Mouse (Mus musculus) stomach, postnatal 0 days (tissue): Measurements from ENCODE around the gene Slc22a23. TPM values are rescaled to one million over a fixed set of nuclear protein-coding genes. Genes with fewer than 3 reads are reported as not detected.

Experiments
- ATAC-seq: fragments of 200-750 bp; cut with Nextera tagmentation; 2 replicates; pipeline ENCODE4 v1.8.0; 2017; ENCODE audit not compliant: low FRiP score, low TSS enrichment
- DNase-seq: peaks from one replicate; pipeline ENCODE4 v3.0.0-alpha.2; 2016; ENCODE audit warnings: low spot score
- H3K27ac ChIP-seq: fragments of 300-500 bp; sonication (generic); replicated peaks from 2 replicates; pipeline ENCODE4 v1.5.1; 2014; ENCODE audit warnings: mild to moderate bottlenecking, control low read depth
- H3K27me3 ChIP-seq: fragments of 300-500 bp; sonication (generic); 2 replicates; pipeline ENCODE4 v1.6.1; 2014; ENCODE audit warnings: low read length; ENCODE audit not compliant: control insufficient read depth, insufficient read depth
- H3K36me3 ChIP-seq: fragments of 300-500 bp; sonication (generic); 2 replicates; pipeline ENCODE4 v1.6.1; 2014; ENCODE audit warnings: low read length, mixed read lengths; ENCODE audit not compliant: control insufficient read depth, insufficient read depth
- H3K4me1 ChIP-seq: fragments of 300-500 bp; sonication (generic); replicated peaks from 2 replicates; pipeline ENCODE4 v1.6.1; 2014; ENCODE audit warnings: antibody characterized with exemption; ENCODE audit not compliant: control insufficient read depth, insufficient read depth
- H3K4me2 ChIP-seq: fragments of 300-500 bp; sonication (generic); replicated peaks from 2 replicates; pipeline ENCODE4 v1.6.1; 2014; ENCODE audit warnings: low read depth, mild to moderate bottlenecking, control low read depth, moderate library complexity
- H3K4me3 ChIP-seq: fragments of 300-500 bp; sonication (generic); 2 replicates; pipeline ENCODE4 v1.5.1; 2014; ENCODE audit warnings: low read depth, low read length, control low read depth
- H3K9ac ChIP-seq: fragments of 300-500 bp; sonication (generic); 2 replicates; pipeline ENCODE4 v1.6.1; 2014; ENCODE audit warnings: mild to moderate bottlenecking, low read length, control low read depth, mixed read lengths
- H3K9me3 ChIP-seq: fragments of 300-500 bp; sonication (generic); 2 replicates; pipeline ENCODE4 v1.6.1; 2016; ENCODE audit warnings: low read length; ENCODE audit not compliant: control insufficient read depth
- CTCF ChIP-seq: IDR thresholded peaks from 2 replicates; pipeline ENCODE4 v1.5.1; 2016; ENCODE audit warnings: antibody characterized with exemption, low read depth, mild to moderate bottlenecking, moderate library complexity
- EP300 ChIP-seq: optimal IDR thresholded peaks from 2 replicates; pipeline ENCODE3; 2016; ENCODE audit warnings: antibody characterized with exemption
- WGBS: fragments of 180-500 bp; shearing (Covaris S2); extraction: QIAGEN DNeasy Blood & Tissue Kit; methylation state at CpG from one replicate; pipeline ENCODE4 v1.1.7; 2014; 5-methylcytosine and 5-hydroxymethylcytosine counted together
- polyA plus RNA-seq: library from polyadenylated mRNA; unstranded; fragments of >200 nt; fragmentation: Nextera tagmentation; extraction: Ambion mirVana; gene quantifications from 2 replicates; pipeline ENCODE4 v1.2.1, GENCODE M21; 2015

Slc22a23 gene
- polyA plus RNA-seq, 1 experiment from 2014 or later, result 6.9 TPM

DNA sequence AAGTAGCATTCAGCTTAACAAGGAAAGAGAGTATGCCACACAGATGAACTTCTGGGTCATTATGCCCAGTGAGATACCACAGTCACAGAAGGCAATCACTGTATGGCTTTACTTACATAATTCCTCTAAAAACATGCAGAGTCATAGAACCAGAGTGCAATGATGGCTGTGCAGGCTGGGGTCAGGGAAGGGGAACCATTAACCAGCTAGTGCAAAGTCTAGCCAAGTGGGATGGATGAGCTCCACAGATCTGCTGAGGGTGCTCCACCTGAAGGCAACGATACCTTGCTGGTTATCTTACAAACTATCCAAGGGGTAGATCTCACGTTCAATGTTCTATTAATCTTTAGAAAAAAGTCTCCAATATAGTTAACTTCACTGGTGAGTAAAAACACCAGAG is 88.3 kb downstream of the Slc22a23 start:
- Histone ChIP-seq H3K4me3 (no peak overlapping the region), H3K27me3 (no peaks in the 10 kb centered on the region), H3K9ac (no peak overlapping the region), H3K4me2 (no peak overlapping the region), H3K36me3 (no peaks in the 10 kb centered on the region), H3K9me3 (no peaks in the 10 kb centered on the region), H3K27ac (no peak overlapping the region), H3K4me1 (no peaks in the 10 kb centered on the region)
- TF ChIP-seq EP300 (no peak), CTCF (no peak)
- ATAC-seq, result no peak
- WGBS, result 94% methylated on average over 2 of the region's 2 CpGs
- no peak for DNase-seq

DNA sequence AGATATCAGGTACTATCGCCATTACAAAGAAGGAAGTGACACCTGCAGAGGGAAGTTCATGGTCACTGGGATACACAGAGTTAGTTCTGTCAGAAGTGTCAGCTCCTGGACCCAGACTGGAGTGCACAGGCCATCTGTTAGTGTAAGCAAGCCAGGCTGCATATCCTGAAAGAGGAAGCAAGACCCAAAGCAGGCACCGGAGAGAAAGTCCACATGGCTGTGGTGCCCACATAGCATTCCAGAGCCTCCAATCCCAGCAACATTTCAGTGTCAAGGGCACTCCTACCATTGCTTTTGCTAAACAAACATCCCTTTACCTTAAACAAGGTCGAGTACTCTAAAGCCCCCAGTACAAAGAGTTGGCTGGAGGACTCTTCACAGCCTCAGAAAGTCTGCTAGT is 89.7 kb downstream of the Slc22a23 start:
- WGBS, result 39% methylated on average over 3 of the region's 3 CpGs
- H3K9ac ChIP-seq, result no peak overlapping the region
- no peak for DNase-seq
- peak overlapping the region; percentile 35; the same call in 1 of the 2 replicates for H3K27ac ChIP-seq
- H3K4me3 ChIP-seq, result no peak overlapping the region
- TF ChIP-seq EP300 (no peak), CTCF (no peak)
- no peaks in the 10 kb centered on the region for H3K9me3 ChIP-seq
- H3K4me1 ChIP-seq, result no peaks in the 10 kb centered on the region
- H3K4me2 ChIP-seq, result no peak overlapping the region
- H3K27me3 ChIP-seq, result no peaks in the 10 kb centered on the region
- ATAC-seq, result peak; percentile 53; the same call in 1 of the 2 replicates
- no peaks in the 10 kb centered on the region for H3K36me3 ChIP-seq

DNA sequence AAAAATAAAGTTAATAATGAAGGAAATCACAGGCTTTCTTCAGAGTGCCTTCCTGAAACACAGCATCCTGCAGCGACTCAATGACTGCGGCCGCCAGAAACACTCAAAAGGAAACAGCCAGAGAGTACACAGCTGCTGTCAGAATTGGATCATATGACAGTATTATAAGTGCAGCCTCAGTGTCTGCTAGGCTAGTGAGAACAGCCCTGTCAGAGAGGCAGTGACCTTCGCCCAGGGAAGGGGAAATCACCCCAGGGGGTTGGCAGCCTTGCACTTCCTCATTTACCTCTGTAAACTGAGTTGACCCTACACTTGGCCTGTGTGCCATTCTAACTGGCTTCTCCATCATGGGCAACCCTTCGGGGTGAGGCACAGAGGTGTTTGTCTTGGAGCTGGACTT is 90.3 kb downstream of the Slc22a23 start:
- no peaks in the 10 kb centered on the region for H3K4me1 ChIP-seq
- H3K9me3 ChIP-seq, result no peaks in the 10 kb centered on the region
- WGBS, result 51% methylated on average over 5 of the region's 5 CpGs
- H3K27ac ChIP-seq, result 0 out of 2 replicates have a peak overlapping the region, but pooled peaks have one; percentile 53
- H3K4me3 ChIP-seq, result no peak overlapping the region
- H3K27me3 ChIP-seq, result no peaks in the 10 kb centered on the region
- H3K9ac ChIP-seq, result no peak overlapping the region
- ATAC-seq (peak; percentile 86), DNase-seq (peak; percentile 65)
- no peak for TF ChIP-seq CTCF
- no peak for TF ChIP-seq EP300
- no peaks in the 10 kb centered on the region for H3K36me3 ChIP-seq
- H3K4me2 ChIP-seq, result no peak overlapping the region

DNA sequence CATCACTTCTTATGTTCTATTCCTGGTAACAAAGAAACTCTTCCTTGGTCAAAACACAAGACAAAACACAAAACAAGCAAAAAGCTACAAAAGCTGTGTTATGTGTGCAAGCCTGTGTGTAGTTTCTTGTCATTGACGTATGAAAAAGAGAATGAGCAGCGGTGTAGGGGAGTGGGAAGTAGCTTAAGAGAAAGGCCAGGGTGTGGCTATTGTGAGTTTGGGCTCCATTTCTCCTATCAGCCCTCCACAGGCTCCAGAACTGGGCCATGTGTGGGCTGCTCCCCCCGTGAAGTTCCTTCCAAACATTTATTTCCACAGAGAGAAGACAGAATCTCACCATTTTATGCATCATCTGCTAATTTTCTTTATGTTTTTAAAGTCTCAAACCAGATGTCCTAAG is 91.2 kb downstream of the Slc22a23 start:
- Histone ChIP-seq H3K9me3 (no peaks in the 10 kb centered on the region), H3K4me1 (0 out of 2 replicates have a peak, but pooled peaks cover 2% of the 10 kb centered on the region), H3K4me2 (no peak overlapping the region), H3K27me3 (no peaks in the 10 kb centered on the region), H3K4me3 (no peak overlapping the region), H3K27ac (no peak overlapping the region), H3K9ac (no peak overlapping the region), H3K36me3 (no peaks in the 10 kb centered on the region)
- DNase-seq, result no peak
- no peak for TF ChIP-seq EP300
- no peak for TF ChIP-seq CTCF
- ATAC-seq, result no peak
- WGBS, result 70% methylated on average over 3 of the region's 3 CpGs

DNA sequence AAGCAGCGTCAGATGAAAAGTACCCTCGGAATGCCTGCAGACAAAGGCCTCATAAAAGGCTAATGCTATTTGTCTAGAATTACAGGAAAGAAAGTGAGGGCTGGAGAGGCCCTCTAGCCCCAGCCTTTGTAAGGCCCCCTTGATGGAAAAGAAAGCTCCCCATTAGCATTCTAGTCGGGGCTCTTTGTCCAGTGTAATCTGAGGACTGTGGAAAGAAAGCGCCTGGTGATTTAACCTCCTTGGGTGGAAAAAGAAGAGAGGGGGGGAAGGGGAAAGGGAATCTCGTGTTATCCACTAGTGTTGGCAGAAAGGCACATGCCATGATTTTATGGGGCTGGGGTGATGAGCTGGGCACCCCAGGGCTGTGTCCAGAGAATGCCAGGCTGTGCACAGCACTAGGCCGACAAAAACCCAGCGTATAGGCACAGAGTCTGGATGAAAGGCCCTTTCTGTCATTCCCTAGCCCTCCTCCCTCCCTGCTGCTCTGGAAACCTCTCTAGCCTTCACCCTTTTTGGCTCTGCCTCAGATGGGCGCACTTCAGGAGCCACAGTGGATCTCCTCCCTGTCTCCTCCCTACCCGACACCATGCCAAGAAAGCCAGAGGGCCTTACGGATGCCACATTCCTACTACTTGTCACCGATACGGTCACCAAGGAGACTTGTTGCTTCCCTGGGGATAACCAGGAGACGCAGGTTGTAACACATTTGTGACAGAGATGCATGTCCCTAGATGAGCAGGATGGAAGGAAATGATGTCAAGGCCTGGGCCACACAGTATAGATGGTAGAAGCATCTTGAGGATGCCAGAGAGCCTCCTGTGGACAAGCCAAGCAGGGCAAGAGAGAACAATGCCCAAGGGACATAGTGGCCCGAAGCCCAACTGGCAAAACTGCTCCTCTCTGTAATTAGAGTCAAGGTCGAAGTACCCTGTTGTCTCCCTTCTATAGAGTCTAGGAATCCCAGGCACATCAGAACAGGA is 95.8 kb downstream of the Slc22a23 start:
- Histone ChIP-seq H3K36me3 (no peaks in the 10 kb centered on the region), H3K4me1 (0 out of 2 replicates have a peak, but pooled peaks cover 2% of the 10 kb centered on the region), H3K9ac (0 out of 2 replicates have a peak overlapping the region, but pooled peaks have one; percentile 23), H3K9me3 (no peaks in the 10 kb centered on the region), H3K27ac (peak overlapping the region; percentile 53), H3K4me3 (no peak overlapping the region), H3K27me3 (no peaks in the 10 kb centered on the region), H3K4me2 (no peak overlapping the region)
- 61% methylated on average over 15 of the region's 15 CpGs for WGBS
- DNase-seq (no peak), ATAC-seq (no peak)
- TF ChIP-seq EP300, result no peak

DNA sequence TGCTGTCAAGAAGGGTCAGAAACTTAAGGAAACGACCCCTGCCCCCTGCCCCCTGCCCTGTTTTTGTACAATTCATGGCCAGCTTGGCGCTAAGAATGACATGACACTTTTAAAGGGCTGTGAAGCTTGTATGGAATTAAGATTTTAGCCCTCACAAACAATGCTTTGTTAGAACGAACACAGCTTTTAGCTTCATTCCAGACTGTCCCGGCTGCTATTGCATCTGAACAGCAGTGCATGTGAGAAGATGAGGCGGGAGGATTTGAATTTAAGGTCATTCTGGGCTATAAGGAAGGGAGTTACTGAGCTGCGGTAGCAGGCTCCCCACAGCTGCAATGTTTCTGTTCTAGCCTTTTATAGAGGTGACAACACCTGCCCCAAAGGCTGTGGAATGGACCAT is 96.9 kb downstream of the Slc22a23 start:
- Histone ChIP-seq H3K4me3 (no peak overlapping the region), H3K27ac (0 out of 2 replicates have a peak overlapping the region, but pooled peaks have one; percentile 1), H3K27me3 (no peaks in the 10 kb centered on the region), H3K36me3 (no peaks in the 10 kb centered on the region), H3K9me3 (no peaks in the 10 kb centered on the region), H3K4me2 (no peak overlapping the region), H3K9ac (no peak overlapping the region), H3K4me1 (0 out of 2 replicates have a peak, but pooled peaks cover 2% of the 10 kb centered on the region)
- no peak for DNase-seq
- TF ChIP-seq CTCF (no peak), EP300 (no peak)
- ATAC-seq, result no peak
- WGBS, result 51% methylated on average over 6 of the region's 6 CpGs
